In genomic region chr10:69078008-69078407, GRCm38 (mm10) we compare ENCODE assay signal across 18 mouse cellular contexts.
"Had no signal": no experiment of that assay in that cellular context is flagged by ENCODE, and none has a peak within 500 bp of the region (broad histone marks: within the 10 kb centered on the region; RNA-seq: fewer than 3 reads in every experiment).

No protein-coding gene starts in this region.

- H3K4me3 ChIP-seq: midbrain, embryonic 10.5 days; midbrain, embryonic 12.5 days; myocyte; neural tube, embryonic 13.5 days; neural tube, embryonic 15.5 days had no signal

- H3K27ac ChIP-seq: midbrain, embryonic 10.5 days; midbrain, embryonic 12.5 days; neural tube, embryonic 13.5 days; neural tube, embryonic 15.5 days had no signal

- H3K4me2 ChIP-seq: lung, embryonic 14.5 days; midbrain, embryonic 12.5 days; neural tube, embryonic 13.5 days; neural tube, embryonic 15.5 days had no signal

- H3K27me3 ChIP-seq: midbrain, embryonic 12.5 days; neural tube, embryonic 13.5 days; neural tube, embryonic 15.5 days had no signal

- H3K36me3 ChIP-seq: midbrain, embryonic 10.5 days; midbrain, embryonic 12.5 days; neural tube, embryonic 13.5 days; neural tube, embryonic 15.5 days had no signal

- H3K9ac ChIP-seq: lung, embryonic 14.5 days; midbrain, embryonic 12.5 days; neural tube, embryonic 13.5 days; neural tube, embryonic 15.5 days had no signal

- H3K9me3 ChIP-seq: midbrain, embryonic 10.5 days; midbrain, embryonic 12.5 days; neural tube, embryonic 13.5 days; neural tube, embryonic 15.5 days had no signal

- H3K4me1 ChIP-seq: midbrain, embryonic 10.5 days; midbrain, embryonic 12.5 days; neural tube, embryonic 13.5 days; neural tube, embryonic 15.5 days had no signal

- DNase-seq: lung, embryonic 14.5 days; lung, postnatal 10 days; lung, postnatal 4 days; midbrain, embryonic 14.5 days; retina, postnatal 1 day; right cerebral cortex, adult 18-20 months; right cerebral cortex, postnatal 25 days; right cerebral cortex, postnatal 4 days; spleen, adult 18-20 months; thymus, adult 18-20 months; thymus, postnatal 14 days; thymus, postnatal 36 days had no signal

- ATAC-seq: midbrain, embryonic 16.5 days had no signal
